Mouse (Mus musculus) stomach, postnatal 0 days (tissue): ENCODE measurements around the gene Nr2f6.

Experiments
- CTCF ChIP-seq: IDR thresholded peaks from 2 replicates; pipeline ENCODE4 v1.5.1; 2016; ENCODE audit warnings: antibody characterized with exemption, low read depth, mild to moderate bottlenecking, moderate library complexity
- EP300 ChIP-seq: optimal IDR thresholded peaks from 2 replicates; pipeline ENCODE3; 2016; ENCODE audit warnings: antibody characterized with exemption

DNA sequence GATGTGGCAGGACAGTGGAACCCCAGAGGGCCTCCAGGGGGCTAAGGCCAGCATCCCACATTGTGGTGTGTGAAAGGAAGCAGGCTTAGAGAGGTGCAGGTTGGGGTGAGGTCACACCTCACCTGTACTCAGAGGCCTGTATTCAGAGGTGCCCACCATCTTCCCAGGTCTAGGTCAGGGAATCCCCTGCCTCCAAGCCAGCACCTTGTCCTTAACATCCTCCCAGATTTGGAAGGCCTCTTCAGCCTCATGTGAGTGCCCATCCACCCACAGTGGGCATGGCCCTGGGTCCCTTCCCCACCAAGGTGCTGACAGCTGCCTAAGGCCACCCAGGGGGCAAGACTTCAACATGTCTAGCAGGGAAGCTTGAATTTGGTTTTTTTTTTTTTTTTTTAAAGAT, 19.7 kb upstream of the Nr2f6 start:
- TF ChIP-seq CTCF (no peak), EP300 (no peak)
